Mouse (Mus musculus) layer of hippocampus, adult 2 months (tissue): ENCODE measurements around the gene Naaladl2. TPM values are rescaled to one million over a fixed set of nuclear protein-coding genes. Genes with fewer than 3 reads are reported as not detected.
A peak's percentile ranks its signal among the peaks of the same experiment; 100 is the strongest.
"Not testable (repeated sequence)": the region's sequence is repeated elsewhere in the genome, so short reads cannot be mapped to it uniquely, and the experiment has no call there.

Experiments
- DNase-seq, 2 experiments: peaks; one replicate each; pipeline ENCODE4 v3.0.0; 2022; ENCODE audit warnings: low spot score in 2 of 2
- H3K27ac ChIP-seq: fragments of 200-600 bp; 2 replicates; pipeline ENCODE4 v1.8.1; 2022
- H3K4me3 ChIP-seq: fragments of 200-600 bp; 2 replicates; pipeline ENCODE4 v1.8.1; 2022; ENCODE audit warnings: mild to moderate bottlenecking
- CTCF ChIP-seq: fragments of 200-600 bp; conservative IDR thresholded peaks from 2 replicates; pipeline ENCODE4 v1.8.1; 2022; ENCODE audit warnings: antibody characterized with exemption, mild to moderate bottlenecking, moderate library complexity
- total RNA-seq, 2 experiments: library from RNA; stranded (reverse); gene quantifications; 2 replicates each; pipeline ENCODE4 v1.2.3; 2021

Gene Naaladl2
- total RNA-seq, 2 experiments from 2014 or later, result 2.2 to 2.5 TPM

GRCm38 (mm10) chr3:24314658-24315297 is 829.3 kb downstream of the Naaladl2 start:
- no peak overlapping the region for H3K4me3 ChIP-seq
- no peak for TF ChIP-seq CTCF
- DNase-seq, result no peak
- H3K27ac ChIP-seq, result no peak overlapping the region

- no peak overlapping the region for H3K4me3 ChIP-seq
- TF ChIP-seq CTCF, result no peak
- no peak for DNase-seq
- no peak overlapping the region for H3K27ac ChIP-seq
Measured at GRCm38 (mm10) chr3:24225418-24225817, 918.6 kb downstream of the Naaladl2 start.

- Histone ChIP-seq H3K4me3 (no peak overlapping the region), H3K27ac (no peak overlapping the region)
- DNase-seq, result no peak
- peak; percentile 25 for TF ChIP-seq CTCF
Measured at GRCm38 (mm10) chr3:24217476-24217875, 926.6 kb downstream of the Naaladl2 start.

GRCm38 (mm10) chr3:24166531-24166930 is 977.5 kb downstream of the Naaladl2 start:
- TF ChIP-seq CTCF, result no peak
- Histone ChIP-seq H3K27ac (no peak overlapping the region), H3K4me3 (no peak overlapping the region)
- no peak for DNase-seq

GRCm38 (mm10) chr3:24163992-24164391 is 980.1 kb downstream of the Naaladl2 start:
- no peak for DNase-seq
- Histone ChIP-seq H3K27ac (no peak overlapping the region), H3K4me3 (no peak overlapping the region)
- no peak for TF ChIP-seq CTCF

- H3K27ac ChIP-seq, DNase-seq, H3K4me3 ChIP-seq: not testable (repeated sequence)
Measured at GRCm38 (mm10) chr3:24151086-24151815, 992.8 kb downstream of the Naaladl2 start.

GRCm38 (mm10) chr3:24142808-24143207 is 1001.3 kb downstream of the Naaladl2 start:
- DNase-seq, result no peak
- no peak overlapping the region for H3K4me3 ChIP-seq
- TF ChIP-seq CTCF, result no peak
- H3K27ac ChIP-seq, result no peak overlapping the region

- no peak for DNase-seq
- H3K27ac ChIP-seq, result no peak overlapping the region
- H3K4me3 ChIP-seq, result no peak overlapping the region
- TF ChIP-seq CTCF, result no peak
Measured at GRCm38 (mm10) chr3:24138002-24138401, 1006.1 kb downstream of the Naaladl2 start.

- TF ChIP-seq CTCF, result no peak
- no peak overlapping the region for H3K27ac ChIP-seq
Measured at GRCm38 (mm10) chr3:24126200-24126599, 1017.9 kb downstream of the Naaladl2 start.

GRCm38 (mm10) chr3:24124034-24124433 is 1020.0 kb downstream of the Naaladl2 start:
- Histone ChIP-seq H3K4me3 (no peak overlapping the region), H3K27ac (no peak overlapping the region)
- DNase-seq, result no peak
- TF ChIP-seq CTCF, result no peak

More at GRCm38 (mm10) chr3:24126200-24126599, 1017.9 kb downstream of the Naaladl2 start:
- no peak for DNase-seq
- no peak overlapping the region for H3K4me3 ChIP-seq

- no peak overlapping the region for H3K27ac ChIP-seq
- no peak for TF ChIP-seq CTCF
- H3K4me3 ChIP-seq, result no peak overlapping the region
- no peak for DNase-seq
Measured at GRCm38 (mm10) chr3:24118136-24118535, 1025.9 kb downstream of the Naaladl2 start.

GRCm38 (mm10) chr3:24114849-24115248 is 1029.2 kb downstream of the Naaladl2 start:
- DNase-seq, result no peak
- Histone ChIP-seq H3K27ac (no peak overlapping the region), H3K4me3 (no peak overlapping the region)
- no peak for TF ChIP-seq CTCF

- Histone ChIP-seq H3K4me3 (no peak overlapping the region), H3K27ac (no peak overlapping the region)
- no peak for DNase-seq
- no peak for TF ChIP-seq CTCF
Measured at GRCm38 (mm10) chr3:24113360-24113759, 1030.7 kb downstream of the Naaladl2 start.

- H3K4me3 ChIP-seq, result no peak overlapping the region
- TF ChIP-seq CTCF, result no peak
Measured at GRCm38 (mm10) chr3:24106391-24106790, 1037.7 kb downstream of the Naaladl2 start.

More at GRCm38 (mm10) chr3:24106391-24106790, 1037.7 kb downstream of the Naaladl2 start:
- no peak overlapping the region for H3K27ac ChIP-seq
- DNase-seq, result no peak
